Mouse (Mus musculus) intestine, embryonic 16.5 days (tissue): ENCODE measurements around the gene Ptpn21. TPM values are rescaled to one million over a fixed set of nuclear protein-coding genes. Genes with fewer than 3 reads are reported as not detected.

ENCODE experiments used
- ATAC-seq: fragments of 200-750 bp; cut with Nextera tagmentation; 2 replicates; pipeline ENCODE4 v1.8.0; 2017; ENCODE audit warnings: moderate TSS enrichment, moderate library complexity
- H3K27ac ChIP-seq: fragments of 300-500 bp; sonication (generic); 2 replicates; pipeline ENCODE4 v1.5.1; 2014; ENCODE audit warnings: mild to moderate bottlenecking, low read length
- H3K27me3 ChIP-seq: fragments of 300-500 bp; sonication (generic); replicated peaks from 2 replicates; pipeline ENCODE4 v1.6.1; 2014; ENCODE audit warnings: low read length, control low read depth, mixed read lengths; ENCODE audit not compliant: control insufficient read depth, insufficient read depth
- H3K36me3 ChIP-seq: fragments of 300-500 bp; sonication (generic); 2 replicates; pipeline ENCODE4 v1.6.1; 2014; ENCODE audit warnings: low read length, control low read depth; ENCODE audit not compliant: control insufficient read depth, insufficient read depth
- H3K4me1 ChIP-seq: fragments of 300-500 bp; sonication (generic); 2 replicates; pipeline ENCODE4 v1.6.1; 2014; ENCODE audit warnings: low read length, control low read depth, mixed read lengths; ENCODE audit not compliant: control insufficient read depth, insufficient read depth
- H3K4me2 ChIP-seq: fragments of 300-500 bp; sonication (generic); 2 replicates; pipeline ENCODE4 v1.6.1; 2014; ENCODE audit warnings: low read depth, low read length, control low read depth
- H3K4me3 ChIP-seq: fragments of 300-500 bp; sonication (generic); 2 replicates; pipeline ENCODE4 v1.5.1; 2014; ENCODE audit warnings: mild to moderate bottlenecking, low read length
- H3K9ac ChIP-seq: fragments of 300-500 bp; sonication (generic); 2 replicates; pipeline ENCODE4 v1.6.1; 2014; ENCODE audit warnings: low read depth, low read length
- H3K9me3 ChIP-seq: fragments of 300-500 bp; sonication (generic); 2 replicates; pipeline ENCODE4 v1.6.1; 2016; ENCODE audit warnings: low read length, control low read depth; ENCODE audit not compliant: control insufficient read depth
- WGBS: fragments of 180-500 bp; shearing (Covaris S2); extraction: QIAGEN DNeasy Blood & Tissue Kit; methylation state at CpG from one replicate; pipeline ENCODE4 v1.1.7; 2014; 5-methylcytosine and 5-hydroxymethylcytosine counted together
- polyA plus RNA-seq: library from polyadenylated mRNA; unstranded; fragments of >200 nt; fragmentation: Nextera tagmentation; extraction: Ambion mirVana; gene quantifications from 2 replicates; pipeline ENCODE4 v1.2.1, GENCODE M21; 2015

The Ptpn21 gene
- polyA plus RNA-seq: 4.7 and 6.1 TPM in 2 replicates

DNA sequence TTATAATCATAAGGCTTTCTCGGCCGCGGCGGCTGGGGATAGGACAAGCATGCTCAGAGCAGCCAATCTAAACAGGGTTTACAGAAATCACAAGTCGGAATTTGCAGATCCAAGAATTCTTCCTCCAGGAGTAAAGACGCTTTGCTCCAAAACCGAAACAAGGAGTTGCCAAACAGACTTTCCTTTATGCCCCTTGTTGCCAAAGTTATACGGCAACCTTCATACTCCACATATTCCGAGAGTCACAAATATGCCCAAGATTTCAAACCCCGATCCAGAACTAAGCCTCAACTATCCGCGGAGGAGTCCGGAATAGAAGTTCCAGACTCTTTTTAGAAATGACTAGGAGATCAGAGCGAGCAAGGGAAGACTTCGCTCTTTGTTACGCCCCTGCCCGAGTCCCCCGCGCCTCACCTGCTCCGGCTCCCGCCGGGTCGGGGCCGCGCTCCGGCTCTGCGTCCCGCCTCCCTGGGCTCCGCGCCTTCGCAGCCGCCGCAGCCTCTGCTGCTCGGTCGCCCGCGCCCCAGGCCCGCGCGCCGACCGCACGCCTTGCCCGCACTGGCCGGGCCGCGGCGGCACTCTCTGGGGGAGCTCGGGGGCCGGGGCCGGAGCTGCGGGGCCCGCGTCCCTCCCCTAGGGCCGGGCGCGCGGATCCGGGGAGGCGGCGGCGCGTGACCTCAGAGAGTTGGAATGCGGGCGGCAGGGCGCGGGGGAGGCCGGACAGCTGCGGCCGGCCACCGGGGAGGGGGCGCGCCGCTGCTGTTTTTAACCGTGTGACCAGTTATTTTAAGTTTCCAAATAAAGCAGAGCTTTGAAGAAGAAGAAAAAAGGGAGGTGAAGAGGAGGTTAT lies at the start of gene Ptpn21:
TSS of gene Ptpn21 (minus strand) at position 455 of the 850 bp plus-strand sequence.
- Histone ChIP-seq H3K27ac (peak within 1 kb of the TSS; percentile 92), H3K36me3 (no peaks in the 10 kb centered on the region), H3K9me3 (no peaks in the 10 kb centered on the region), H3K9ac (peak within 1 kb of the TSS; percentile 93), H3K4me1 (peaks cover 22% of the 10 kb centered on the region), H3K4me3 (peak within 1 kb of the TSS; percentile 81), H3K4me2 (peak within 1 kb of the TSS; percentile 60), H3K27me3 (no peaks in the 10 kb centered on the region)
- ATAC-seq: peak; percentile 74
- under 1% methylated on average over 75 of the region's 75 CpGs for WGBS

DNA sequence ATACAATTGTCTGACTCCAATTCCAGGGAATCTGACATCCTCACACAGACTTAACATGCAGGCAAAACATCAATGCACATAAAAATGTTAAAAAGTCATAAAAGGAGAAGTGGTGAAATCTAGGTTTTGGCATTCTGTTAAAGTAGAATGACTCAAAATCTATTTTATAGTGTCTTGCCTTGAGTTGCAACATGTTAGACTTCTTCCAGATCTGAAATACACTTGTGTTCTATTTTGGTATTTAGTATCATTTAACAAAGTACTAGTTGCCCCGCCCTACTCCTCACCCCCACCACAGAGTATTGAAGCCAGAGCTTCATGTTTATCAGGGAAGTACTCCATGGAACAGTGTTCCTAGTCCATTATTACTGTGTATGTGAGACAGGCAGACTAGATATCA lies 47.0 kb upstream of the Ptpn21 start:
- no peak overlapping the region for H3K9ac ChIP-seq
- 95% methylated on average over 1 of the region's 1 CpGs for WGBS
- H3K27me3 ChIP-seq: no peaks in the 10 kb centered on the region
- no peak overlapping the region for H3K4me2 ChIP-seq
- ATAC-seq: no peak
- H3K27ac ChIP-seq: no peak overlapping the region
- no peaks in the 10 kb centered on the region for H3K4me1 ChIP-seq
- H3K36me3 ChIP-seq: peaks cover 14% of the 10 kb centered on the region
- no peak overlapping the region for H3K4me3 ChIP-seq
- no peaks in the 10 kb centered on the region for H3K9me3 ChIP-seq

DNA sequence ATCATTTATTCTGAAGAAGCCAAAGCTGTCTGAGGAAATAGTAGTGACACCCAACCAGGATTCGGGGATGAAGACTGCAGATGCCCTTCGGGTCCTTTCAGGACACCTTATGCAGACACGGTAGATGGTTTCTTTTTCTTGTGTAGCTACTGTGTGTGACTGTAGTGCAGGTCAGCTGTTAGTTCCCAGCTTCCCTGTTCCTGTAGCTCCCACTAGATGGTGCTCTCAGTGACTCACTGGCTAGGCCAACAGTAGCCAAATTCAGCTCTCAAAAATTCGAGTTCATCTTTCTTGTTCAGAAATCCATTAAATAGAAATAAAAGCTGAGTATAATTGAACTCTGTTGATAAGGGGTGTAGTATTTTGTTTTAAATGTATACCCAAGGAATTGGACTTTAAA lies 41.9 kb upstream of the Ptpn21 start:
- no peak for ATAC-seq
- no peak overlapping the region for H3K9ac ChIP-seq
- no peaks in the 10 kb centered on the region for H3K27me3 ChIP-seq
- H3K4me1 ChIP-seq: no peaks in the 10 kb centered on the region
- no peak overlapping the region for H3K4me2 ChIP-seq
- peaks cover 11% of the 10 kb centered on the region for H3K36me3 ChIP-seq
- H3K4me3 ChIP-seq: no peak overlapping the region
- WGBS: 88% methylated on average over 4 of the region's 4 CpGs
- H3K27ac ChIP-seq: no peak overlapping the region
- H3K9me3 ChIP-seq: no peaks in the 10 kb centered on the region

DNA sequence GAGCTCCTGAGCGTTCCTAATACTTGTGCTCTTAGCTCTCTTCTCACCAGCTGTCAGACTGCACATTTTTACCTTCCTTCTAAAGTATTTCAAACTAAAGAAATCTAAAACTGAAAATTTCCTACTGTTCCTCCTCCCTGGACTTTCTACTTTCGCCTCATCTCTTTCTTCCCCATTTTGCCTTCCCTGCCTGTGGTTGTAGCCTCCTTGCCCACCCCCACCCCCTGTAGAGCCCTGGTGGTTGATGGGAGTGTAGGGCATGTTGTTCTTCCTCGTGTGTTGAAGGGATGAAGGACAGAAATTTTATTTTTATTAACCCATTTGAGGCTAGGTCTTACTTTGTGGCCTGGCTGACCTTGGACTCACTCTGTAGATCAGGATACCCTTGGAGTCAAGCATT lies 40.3 kb upstream of the Ptpn21 start:
- Histone ChIP-seq H3K4me1 (no peaks in the 10 kb centered on the region), H3K27ac (no peak overlapping the region), H3K4me2 (no peak overlapping the region), H3K36me3 (peaks cover 11% of the 10 kb centered on the region), H3K4me3 (no peak overlapping the region), H3K9me3 (no peaks in the 10 kb centered on the region), H3K9ac (no peak overlapping the region), H3K27me3 (no peaks in the 10 kb centered on the region)
- ATAC-seq: no peak
- 82% methylated on average over 3 of the region's 3 CpGs for WGBS

DNA sequence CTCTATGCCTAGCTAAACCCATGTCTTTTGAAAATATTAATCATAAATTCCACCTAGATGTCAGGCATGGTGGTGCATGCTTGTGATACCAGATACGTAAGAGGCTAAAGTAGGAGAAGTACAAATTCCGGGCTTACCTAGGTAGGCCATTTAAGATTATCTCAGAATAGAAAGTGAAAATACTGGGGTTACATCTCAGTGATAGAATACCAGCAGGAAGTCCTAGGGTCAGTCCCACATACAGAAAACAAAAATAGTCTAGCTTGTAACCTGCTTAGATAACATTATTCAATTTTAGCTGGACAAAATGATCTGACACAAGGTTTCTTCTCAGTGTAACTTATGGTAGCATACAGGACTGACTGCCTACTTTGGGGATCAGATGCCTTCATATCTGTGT lies 29.0 kb upstream of the Ptpn21 start:
- H3K4me3 ChIP-seq: no peak overlapping the region
- H3K4me1 ChIP-seq: no peaks in the 10 kb centered on the region
- no peak overlapping the region for H3K27ac ChIP-seq
- no peaks in the 10 kb centered on the region for H3K27me3 ChIP-seq
- H3K9me3 ChIP-seq: no peaks in the 10 kb centered on the region
- WGBS: over 99% methylated on average over 2 of the region's 2 CpGs
- no peak overlapping the region for H3K4me2 ChIP-seq
- no peaks in the 10 kb centered on the region; the same call in none of the 2 replicates for H3K36me3 ChIP-seq
- H3K9ac ChIP-seq: no peak overlapping the region
- no peak for ATAC-seq

DNA sequence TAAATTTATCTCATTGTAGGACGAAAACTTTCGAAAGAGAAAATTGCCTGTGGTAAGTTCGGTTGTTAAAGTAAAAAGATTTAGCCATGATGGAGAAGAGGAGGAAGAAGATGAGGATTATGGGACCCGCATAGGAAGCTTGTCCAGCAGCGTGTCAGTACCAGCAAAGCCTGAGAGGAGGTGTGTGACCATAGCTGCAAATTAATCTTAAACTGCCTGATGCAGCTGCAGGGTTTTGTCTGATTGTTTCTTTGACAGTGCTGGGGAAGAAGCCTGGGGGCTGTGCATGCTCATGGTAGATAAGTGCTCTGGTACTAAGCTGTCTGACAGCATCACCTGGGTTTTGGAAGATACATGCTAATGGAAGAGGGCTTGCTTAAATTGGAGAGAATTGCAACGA lies 22.5 kb upstream of the Ptpn21 start:
- H3K4me3 ChIP-seq: no peak overlapping the region
- no peaks in the 10 kb centered on the region for H3K27me3 ChIP-seq
- no peak overlapping the region for H3K9ac ChIP-seq
- H3K4me1 ChIP-seq: no peaks in the 10 kb centered on the region
- H3K4me2 ChIP-seq: no peak overlapping the region
- ATAC-seq: no peak
- H3K27ac ChIP-seq: no peak overlapping the region
- 95% methylated on average over 6 of the region's 6 CpGs for WGBS
- no peaks in the 10 kb centered on the region for H3K9me3 ChIP-seq
- H3K36me3 ChIP-seq: peaks cover 9% of the 10 kb centered on the region; the same call in 1 of the 2 replicates

DNA sequence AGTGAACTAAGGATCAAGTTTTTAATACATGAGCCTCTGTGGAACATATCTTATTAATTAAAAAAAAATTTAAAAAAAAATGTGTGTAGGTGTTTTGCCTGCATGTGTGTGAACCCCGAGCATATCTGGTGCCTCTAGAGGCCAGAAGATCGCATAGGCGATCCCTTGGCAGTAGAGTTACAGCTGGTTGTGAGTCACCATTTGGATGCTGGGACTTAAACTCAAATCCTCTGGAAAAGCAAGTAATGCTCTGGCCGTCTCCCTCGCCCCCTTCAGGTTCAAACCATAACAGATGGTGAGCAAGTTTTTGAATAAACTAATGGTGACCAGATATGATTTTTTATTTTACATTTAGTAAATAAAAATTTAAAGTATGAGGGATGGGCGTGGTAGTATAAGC lies 20.4 kb upstream of the Ptpn21 start:
- H3K27ac ChIP-seq: no peak overlapping the region
- H3K9ac ChIP-seq: no peak overlapping the region
- H3K9me3 ChIP-seq: no peaks in the 10 kb centered on the region
- H3K4me3 ChIP-seq: no peak overlapping the region
- peaks cover 9% of the 10 kb centered on the region; the same call in 1 of the 2 replicates for H3K36me3 ChIP-seq
- H3K27me3 ChIP-seq: no peaks in the 10 kb centered on the region
- no peaks in the 10 kb centered on the region for H3K4me1 ChIP-seq
- no peak overlapping the region for H3K4me2 ChIP-seq
- 84% methylated on average over 6 of the region's 6 CpGs for WGBS
- no peak for ATAC-seq

DNA sequence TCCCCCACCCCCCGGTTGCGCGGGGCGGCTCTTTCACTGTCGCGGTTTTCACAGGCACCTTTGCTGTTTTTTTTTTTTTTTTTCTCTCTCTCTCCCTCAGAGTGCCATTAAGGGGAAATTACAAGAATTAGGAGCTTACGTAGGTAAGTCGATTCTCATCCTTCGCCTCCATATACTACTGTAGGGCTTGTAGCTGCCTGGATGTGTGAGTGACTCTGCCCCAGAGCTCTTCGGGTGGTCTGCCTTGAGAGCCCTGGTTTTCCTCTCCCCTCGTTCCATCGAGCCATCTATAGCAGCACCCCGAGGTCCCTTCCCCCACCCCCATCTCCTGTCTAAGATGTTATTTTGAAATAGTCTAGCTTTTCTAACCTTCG lies 10.2 kb upstream of the Ptpn21 start:
- ATAC-seq: peak; percentile 36
- H3K27ac ChIP-seq: peak overlapping the region; percentile 88
- peak overlapping the region; percentile 68 for H3K4me3 ChIP-seq
- no peaks in the 10 kb centered on the region for H3K27me3 ChIP-seq
- H3K4me2 ChIP-seq: peak overlapping the region; percentile 71
- no peaks in the 10 kb centered on the region for H3K36me3 ChIP-seq
- H3K9ac ChIP-seq: peak overlapping the region; percentile 84
- under 1% methylated on average over 14 of the region's 14 CpGs for WGBS
- H3K9me3 ChIP-seq: no peaks in the 10 kb centered on the region
- peaks cover 17% of the 10 kb centered on the region for H3K4me1 ChIP-seq

DNA sequence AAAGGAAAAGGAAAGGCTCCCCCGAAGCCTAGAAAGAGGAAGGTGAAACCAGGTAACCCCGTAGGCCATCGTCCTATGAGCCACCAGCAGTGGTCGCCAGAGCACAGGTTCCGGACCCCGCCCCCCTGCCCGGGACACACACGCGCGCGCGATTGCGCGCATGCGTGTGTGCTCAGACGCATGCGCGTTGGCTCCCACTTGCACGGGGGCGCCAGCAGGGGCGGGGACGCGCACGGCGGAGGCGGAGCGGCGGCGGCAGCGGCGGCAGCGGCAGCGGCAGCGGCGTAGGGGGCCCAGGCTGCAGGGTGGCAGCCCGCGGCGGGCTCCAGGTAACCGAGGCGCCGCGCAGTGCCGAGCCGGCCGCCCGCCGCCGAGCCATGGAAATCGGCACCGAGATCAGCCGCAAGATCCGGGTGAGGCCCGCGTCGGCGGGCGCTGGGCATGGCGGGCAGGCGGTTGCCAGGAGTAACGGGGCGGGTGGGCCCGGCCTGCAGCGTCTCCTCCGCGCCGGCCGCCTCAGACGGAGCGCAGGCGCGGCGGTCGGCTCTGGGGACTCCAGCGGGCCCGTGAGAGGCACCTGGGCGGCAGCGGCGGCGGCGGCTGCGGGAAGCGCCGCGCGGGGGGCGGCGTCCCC lies 9.7 kb upstream of the Ptpn21 start, which contains the start of gene Zc3h14:
TSS of gene Zc3h14 (plus strand) at position 219 of the 634 bp plus-strand sequence.
- Histone ChIP-seq H3K27ac (peak within 1 kb of the TSS; percentile 88), H3K27me3 (no peaks in the 10 kb centered on the region), H3K9ac (peak within 1 kb of the TSS; percentile 84), H3K36me3 (no peaks in the 10 kb centered on the region), H3K4me1 (peaks cover 17% of the 10 kb centered on the region), H3K9me3 (no peaks in the 10 kb centered on the region), H3K4me3 (peak within 1 kb of the TSS; percentile 68), H3K4me2 (peak within 1 kb of the TSS; percentile 71)
- peak; percentile 94 for ATAC-seq
- under 1% methylated on average over 78 of the region's 87 CpGs for WGBS
